Mouse (Mus musculus) thymus, adult 2 months (tissue): ENCODE data around the gene Rhbdf2.

Source experiments
- CTCF ChIP-seq: fragments of 200-500 bp; IDR thresholded peaks from 2 replicates; pipeline ENCODE4 v1.5.1; 2012; ENCODE audit warnings: mild to moderate bottlenecking, control low read depth, low read length, moderate library complexity, borderline replicate concordance; ENCODE audit not compliant: control insufficient read depth, poor library complexity, insufficient read depth; ENCODE audit errors: extremely low read depth
- POLR2A ChIP-seq: fragments of 200-500 bp; IDR thresholded peaks from 2 replicates; pipeline ENCODE4 v1.6.1; 2012; ENCODE audit warnings: mild to moderate bottlenecking, low read length, control low read depth, moderate library complexity; ENCODE audit not compliant: control insufficient read depth, poor library complexity, insufficient read depth; ENCODE audit errors: extremely low read depth

- no peak for TF ChIP-seq CTCF
- TF ChIP-seq POLR2A = no peak
Observed at GRCm38 (mm10) chr11:116641731-116642130, 14.9 kb upstream of the Rhbdf2 start.
